Mouse (Mus musculus) midbrain, embryonic 16.5 days (tissue): Measurements from ENCODE around the gene Hist2h2aa1. TPM values are rescaled to one million over a fixed set of nuclear protein-coding genes. Genes with fewer than 3 reads are reported as not detected.
A peak's percentile ranks its signal among the peaks of the same experiment; 100 is the strongest.
"Not testable (repeated sequence)": the region's sequence is repeated elsewhere in the genome, so short reads cannot be mapped to it uniquely, and the experiment has no call there.

ENCODE experiments used
- ATAC-seq: fragments of 200-750 bp; cut with Nextera tagmentation; 2 replicates; pipeline ENCODE4 v1.8.0; 2017; ENCODE audit warnings: moderate TSS enrichment
- H3K27ac ChIP-seq: fragments of 300-500 bp; sonication (generic); 2 replicates; pipeline ENCODE4 v1.5.1; 2014; ENCODE audit warnings: mild to moderate bottlenecking, low read length, mixed read lengths
- H3K27me3 ChIP-seq: fragments of 300-500 bp; sonication (generic); 2 replicates; pipeline ENCODE4 v1.6.1; 2014; ENCODE audit warnings: low read depth, low read length, mixed read lengths; ENCODE audit not compliant: control insufficient read depth, insufficient read depth
- H3K36me3 ChIP-seq: fragments of 300-500 bp; sonication (generic); 2 replicates; pipeline ENCODE4 v1.6.1; 2014; ENCODE audit warnings: mild to moderate bottlenecking, low read length, moderate library complexity, mixed read lengths; ENCODE audit not compliant: control insufficient read depth, insufficient read depth
- H3K4me1 ChIP-seq: fragments of 300-500 bp; sonication (generic); 2 replicates; pipeline ENCODE4 v1.6.1; 2014; ENCODE audit warnings: mild to moderate bottlenecking, low read length, mixed read lengths; ENCODE audit not compliant: control insufficient read depth, insufficient read depth
- H3K4me2 ChIP-seq: fragments of 300-500 bp; sonication (generic); 2 replicates; pipeline ENCODE4 v1.6.1; 2014; ENCODE audit warnings: mild to moderate bottlenecking, low read length, mixed read lengths
- H3K4me3 ChIP-seq: fragments of 300-500 bp; sonication (generic); 2 replicates; pipeline ENCODE4 v1.5.1; 2014; ENCODE audit warnings: low read depth, mild to moderate bottlenecking, low read length, moderate library complexity, mixed read lengths
- H3K9ac ChIP-seq: fragments of 300-500 bp; sonication (generic); 2 replicates; pipeline ENCODE4 v1.6.1; 2014; ENCODE audit warnings: low read depth, low read length, mixed read lengths
- H3K9me3 ChIP-seq: fragments of 300-500 bp; sonication (generic); replicated peaks from 2 replicates; pipeline ENCODE4 v1.6.1; 2014; ENCODE audit warnings: mild to moderate bottlenecking, low read length, mixed read lengths; ENCODE audit not compliant: control insufficient read depth, poor library complexity, severe bottlenecking
- WGBS: fragments of 180-500 bp; shearing (Covaris S2); extraction: QIAGEN DNeasy Blood & Tissue Kit; methylation state at CpG from one replicate; pipeline ENCODE4 v1.1.7; 2014; 5-methylcytosine and 5-hydroxymethylcytosine counted together
- polyA plus RNA-seq: library from polyadenylated mRNA; unstranded; fragments of >200 nt; fragmentation: Nextera tagmentation; extraction: Ambion mirVana; gene quantifications from 2 replicates; pipeline ENCODE4 v1.2.1, GENCODE M21; 2015

The Hist2h2aa1 gene
- polyA plus RNA-seq, 1 experiment from 2014 or later: 13.2 TPM

GRCm38 (mm10) chr3:96237335-96237903, 7.9 kb upstream of the Hist2h2aa1 start:
- H3K36me3 ChIP-seq: no peaks in the 10 kb centered on the region
- no peak overlapping the region for H3K9ac ChIP-seq
- peak overlapping the region; percentile 45 for H3K4me2 ChIP-seq
- no peaks in the 10 kb centered on the region for H3K9me3 ChIP-seq
- no peak for ATAC-seq
- WGBS: 26% methylated on average over 7 of the region's 7 CpGs
- no peak overlapping the region for H3K27ac ChIP-seq
- H3K27me3 ChIP-seq: no peaks in the 10 kb centered on the region
- H3K4me1 ChIP-seq: peaks cover 13% of the 10 kb centered on the region
- no peak overlapping the region for H3K4me3 ChIP-seq

- ATAC-seq: no peak
- peaks cover 13% of the 10 kb centered on the region for H3K4me1 ChIP-seq
- H3K4me3 ChIP-seq: peak overlapping the region; percentile 24
- 1% methylated on average over 12 of the region's 12 CpGs for WGBS
- H3K9ac ChIP-seq: 0 out of 2 replicates have a peak overlapping the region, but pooled peaks have one; percentile 21
- H3K27me3 ChIP-seq: no peaks in the 10 kb centered on the region
- H3K4me2 ChIP-seq: peak overlapping the region; percentile 45
- H3K36me3 ChIP-seq: no peaks in the 10 kb centered on the region
- H3K27ac ChIP-seq: no peak overlapping the region
- no peaks in the 10 kb centered on the region for H3K9me3 ChIP-seq
Measured at GRCm38 (mm10) chr3:96237904-96238511, 7.3 kb upstream of the Hist2h2aa1 start.

GRCm38 (mm10) chr3:96238954-96239793, 6.1 kb upstream of the Hist2h2aa1 start, which contains the start of gene Hist2h3c2:
Gene Hist2h3c2, minus strand, starts transcription at chr3:96239127.
- H3K9me3 ChIP-seq, H3K27me3 ChIP-seq, H3K36me3 ChIP-seq, H3K27ac ChIP-seq: not testable (repeated sequence)
- peak; percentile 89 for ATAC-seq
- 0 out of 2 replicates have a peak within 1 kb of the TSS, but pooled peaks have one; percentile 41 for H3K9ac ChIP-seq
- H3K4me2 ChIP-seq: peak within 1 kb of the TSS; percentile 45
- H3K4me1 ChIP-seq: peaks cover 15% of the 10 kb centered on the region
- 0% methylated on average over 9 of the region's 68 CpGs for WGBS
- peak within 1 kb of the TSS; percentile 33 for H3K4me3 ChIP-seq

GRCm38 (mm10) chr3:96239949-96240798, 5.1 kb upstream of the Hist2h2aa1 start, which contains the start of gene Hist2h2aa2:
Gene Hist2h2aa2, minus strand, starts transcription at chr3:96240276.
- not testable (repeated sequence) for H3K27me3 ChIP-seq, H3K36me3 ChIP-seq, H3K9me3 ChIP-seq
- ATAC-seq: peak; percentile 90
- peak within 1 kb of the TSS; percentile 82 for H3K27ac ChIP-seq
- H3K4me1 ChIP-seq: peaks cover 21% of the 10 kb centered on the region
- peak within 1 kb of the TSS; percentile 58 for H3K9ac ChIP-seq
- peak within 1 kb of the TSS; percentile 34 for H3K4me3 ChIP-seq
- H3K4me2 ChIP-seq: peak within 1 kb of the TSS; percentile 56
- WGBS: 7% methylated on average over 16 of the region's 85 CpGs

- no peak for ATAC-seq
- H3K9ac ChIP-seq: peak overlapping the region; percentile 58
- peaks cover 21% of the 10 kb centered on the region for H3K4me1 ChIP-seq
- peak overlapping the region; percentile 56 for H3K4me2 ChIP-seq
- H3K36me3 ChIP-seq: no peaks in the 10 kb centered on the region
- peak overlapping the region; percentile 34; the same call in 1 of the 2 replicates for H3K4me3 ChIP-seq
- H3K9me3 ChIP-seq: no peaks in the 10 kb centered on the region
- H3K27me3 ChIP-seq: no peaks in the 10 kb centered on the region
- 72% methylated on average over 9 of the region's 9 CpGs for WGBS
- H3K27ac ChIP-seq: peak overlapping the region; percentile 82
Measured at GRCm38 (mm10) chr3:96240799-96241197, 4.5 kb upstream of the Hist2h2aa1 start.

GRCm38 (mm10) chr3:96243921-96244572, 1.2 kb upstream of the Hist2h2aa1 start:
- H3K9me3 ChIP-seq: no peaks in the 10 kb centered on the region
- no peak for ATAC-seq
- peak overlapping the region; percentile 93 for H3K27ac ChIP-seq
- H3K4me2 ChIP-seq: peak overlapping the region; percentile 68; the same call in 1 of the 2 replicates
- 86% methylated on average over 7 of the region's 7 CpGs for WGBS
- no peak overlapping the region for H3K4me3 ChIP-seq
- H3K4me1 ChIP-seq: peaks cover 18% of the 10 kb centered on the region
- no peak overlapping the region for H3K9ac ChIP-seq
- no peaks in the 10 kb centered on the region for H3K36me3 ChIP-seq
- H3K27me3 ChIP-seq: no peaks in the 10 kb centered on the region

- H3K9ac ChIP-seq, H3K9me3 ChIP-seq, H3K36me3 ChIP-seq, H3K27me3 ChIP-seq: not testable (repeated sequence)
- H3K4me2 ChIP-seq: 0 out of 2 replicates have a peak overlapping the region, but pooled peaks have one; percentile 31
- WGBS: 0% methylated on average over 10 of the region's 21 CpGs
- H3K4me3 ChIP-seq: peak overlapping the region; percentile 31
- peak; percentile 59 for ATAC-seq
- H3K27ac ChIP-seq: peak overlapping the region; percentile 60; the same call in 1 of the 2 replicates
- H3K4me1 ChIP-seq: peaks cover 14% of the 10 kb centered on the region
Measured at GRCm38 (mm10) chr3:96246018-96246417, 721 bp downstream of the Hist2h2aa1 start.

- peak; percentile 90 for ATAC-seq
- not testable (repeated sequence) for H3K9me3 ChIP-seq, H3K27me3 ChIP-seq
Measured at GRCm38 (mm10) chr3:96246427-96246856, 1.1 kb downstream of the Hist2h2aa1 start, which contains the start of gene Hist2h3c1. Gene Hist2h3c1, plus strand, starts transcription at chr3:96246685.

More at GRCm38 (mm10) chr3:96246427-96246856, 1.1 kb downstream of the Hist2h2aa1 start, which contains the start of gene Hist2h3c1:
- peaks cover 13% of the 10 kb centered on the region for H3K4me1 ChIP-seq
- H3K9ac ChIP-seq, H3K36me3 ChIP-seq: not testable (repeated sequence)
- peak within 1 kb of the TSS; percentile 31 for H3K4me3 ChIP-seq
- peak within 1 kb of the TSS; percentile 42 for H3K4me2 ChIP-seq
- peak within 1 kb of the TSS; percentile 60; the same call in 1 of the 2 replicates for H3K27ac ChIP-seq
- no CpG with 5 or more reads among the region's 47 CpGs for WGBS
